In the genomic region with DNA sequence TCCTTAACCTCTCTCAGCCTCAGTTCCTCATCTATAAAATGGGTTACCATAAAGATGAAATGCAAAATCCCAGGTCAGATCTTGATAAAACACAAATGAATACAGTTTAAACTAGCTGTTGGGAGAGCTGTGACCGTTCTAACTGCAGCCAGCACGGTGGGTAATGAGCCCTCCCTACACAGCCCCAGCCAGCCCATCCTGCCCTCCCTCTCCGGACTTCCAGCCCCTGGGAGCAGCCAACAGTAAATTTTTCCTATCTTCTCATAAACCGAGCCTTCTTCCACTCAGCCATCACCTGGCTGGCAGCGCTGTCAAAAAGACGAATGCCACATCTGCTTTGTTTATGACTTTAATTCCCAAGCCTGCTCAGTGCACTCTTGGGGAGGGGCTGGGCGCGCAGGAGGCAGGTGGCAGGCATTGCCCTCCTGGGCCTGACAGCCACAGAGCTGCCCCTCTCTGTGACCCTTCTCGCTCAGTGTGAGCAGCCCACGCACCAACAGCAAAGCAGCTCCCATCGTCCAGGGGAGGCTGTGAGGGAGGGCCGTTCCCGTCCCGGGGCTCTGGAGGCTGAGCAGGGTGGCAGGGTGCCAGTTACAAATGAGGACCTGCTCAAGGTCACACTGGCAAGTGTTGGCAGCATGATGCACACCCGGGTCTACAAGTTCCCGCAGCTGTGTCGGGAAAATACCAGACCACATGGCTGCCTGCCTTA, we compare ENCODE assay signal across 10 mouse cellular contexts.
DNase-seq lines count a peak whose midpoint lies in the region; ATAC-seq lines count a peak whose summit lies in the region.
"Had no signal": no experiment of that assay in that cellular context is flagged by ENCODE, and none has a peak within 500 bp of the region (broad histone marks: within the 10 kb centered on the region; RNA-seq: fewer than 3 reads in every experiment).

No protein-coding gene starts in this region.

- H3K27ac ChIP-seq in forebrain, embryonic 16.5 days (ENCODE audit: low read length): no peak overlapping the region
- no peak overlapping the region for H3K27ac ChIP-seq in forebrain, embryonic 10.5 days
- H3K27ac ChIP-seq in embryonic facial prominence, embryonic 10.5 days (replicated peaks): 0 out of 2 replicates have a peak overlapping the region, but pooled peaks have one; percentile 12
- H3K27ac ChIP-seq in hindbrain, embryonic 16.5 days (ENCODE audit: low read depth, low read length): peak overlapping the region; percentile 51; the same call in 1 of the 2 replicates
- H3K27ac ChIP-seq in neural tube, embryonic 13.5 days (replicated peaks): peak overlapping the region; percentile 76
- H3K27ac ChIP-seq: layer of hippocampus, adult 2 months had no signal

- DNase-seq in forebrain, embryonic 10.5 days (ENCODE audit: extremely low spot score, low spot score): no peak
- no peak for DNase-seq in embryonic facial prominence, embryonic 10.5 days (ENCODE audit: low spot score)
- DNase-seq in spleen, postnatal 36 days (ENCODE audit: low spot score in 2 of 2): no peak
- no peak for DNase-seq in layer of hippocampus, postnatal 14 days (ENCODE audit: low spot score in 2 of 2)

- no peaks in the 10 kb centered on the region for H3K27me3 ChIP-seq in forebrain, embryonic 16.5 days (replicated peaks; ENCODE audit: control insufficient read depth, insufficient read depth, low read length)
- no peaks in the 10 kb centered on the region; the same call in 1 of the 2 replicates for H3K27me3 ChIP-seq in forebrain, embryonic 10.5 days (ENCODE audit: poor library complexity, severe bottlenecking)
- H3K27me3 ChIP-seq in embryonic facial prominence, embryonic 10.5 days (replicated peaks; ENCODE audit: low read depth, poor library complexity, severe bottlenecking): no peaks in the 10 kb centered on the region
- H3K27me3 ChIP-seq in hindbrain, embryonic 16.5 days (replicated peaks; ENCODE audit: control insufficient read depth, insufficient read depth, low read length): no peaks in the 10 kb centered on the region; the same call in 1 of the 2 replicates
- no peaks in the 10 kb centered on the region for H3K27me3 ChIP-seq in neural tube, embryonic 13.5 days

- no peak overlapping the region for H3K4me2 ChIP-seq in forebrain, embryonic 16.5 days (ENCODE audit: low read length)
- no peak overlapping the region for H3K4me2 ChIP-seq in hindbrain, embryonic 16.5 days (ENCODE audit: low read length)
- H3K4me2 ChIP-seq in neural tube, embryonic 13.5 days: no peak overlapping the region

- no peak overlapping the region for H3K4me3 ChIP-seq in forebrain, embryonic 16.5 days (replicated peaks; ENCODE audit: low read length)
- no peak overlapping the region for H3K4me3 ChIP-seq in forebrain, embryonic 10.5 days
- H3K4me3 ChIP-seq in embryonic facial prominence, embryonic 10.5 days: no peak overlapping the region
- no peak overlapping the region for H3K4me3 ChIP-seq in hindbrain, embryonic 16.5 days (ENCODE audit: low read length)
- no peak overlapping the region for H3K4me3 ChIP-seq in neural tube, embryonic 13.5 days
- H3K4me3 ChIP-seq: layer of hippocampus, adult 2 months; myocyte had no signal

- H3K9me3 ChIP-seq in forebrain, embryonic 16.5 days (ENCODE audit: control insufficient read depth, low read length): no peaks in the 10 kb centered on the region
- no peaks in the 10 kb centered on the region for H3K9me3 ChIP-seq in forebrain, embryonic 10.5 days
- no peaks in the 10 kb centered on the region for H3K9me3 ChIP-seq in embryonic facial prominence, embryonic 10.5 days
- H3K9me3 ChIP-seq in hindbrain, embryonic 16.5 days (ENCODE audit: control insufficient read depth, low read length): no peaks in the 10 kb centered on the region
- H3K9me3 ChIP-seq in neural tube, embryonic 13.5 days: no peaks in the 10 kb centered on the region

- ATAC-seq in forebrain, embryonic 16.5 days: 0 out of 2 replicates have a peak, but pooled peaks have one; percentile 26
- ATAC-seq in hindbrain, embryonic 16.5 days: peak; percentile 37
- ATAC-seq in neural tube, embryonic 13.5 days (ENCODE audit: low read depth): peak; percentile 66
- ATAC-seq in activated CD4-positive, CD25-positive, alpha-beta regulatory T cell, adult 4 months: no peak

- H3K9ac ChIP-seq in forebrain, embryonic 16.5 days (replicated peaks; ENCODE audit: low read depth, low read length): no peak overlapping the region; the same call in 1 of the 2 replicates
- no peak overlapping the region for H3K9ac ChIP-seq in hindbrain, embryonic 16.5 days (ENCODE audit: low read depth, low read length)
- no peak overlapping the region for H3K9ac ChIP-seq in neural tube, embryonic 13.5 days

- 37% methylated on average over 17 of the region's 17 CpGs for WGBS in forebrain, embryonic 16.5 days
- WGBS in forebrain, embryonic 10.5 days: 81% methylated on average over 17 of the region's 17 CpGs
- 77% methylated on average over 17 of the region's 17 CpGs for WGBS in embryonic facial prominence, embryonic 10.5 days
- WGBS in hindbrain, embryonic 16.5 days: 36% methylated on average over 17 of the region's 17 CpGs
- 33% methylated on average over 17 of the region's 17 CpGs for WGBS in neural tube, embryonic 13.5 days

- H3K4me1 ChIP-seq in forebrain, embryonic 16.5 days (replicated peaks; ENCODE audit: control insufficient read depth, insufficient read depth, low read length): peaks cover 14% of the 10 kb centered on the region
- H3K4me1 ChIP-seq in forebrain, embryonic 10.5 days: peaks cover 30% of the 10 kb centered on the region; the same call in 1 of the 2 replicates
- peaks cover 35% of the 10 kb centered on the region for H3K4me1 ChIP-seq in embryonic facial prominence, embryonic 10.5 days
- H3K4me1 ChIP-seq in hindbrain, embryonic 16.5 days (ENCODE audit: control insufficient read depth, insufficient read depth, low read depth, low read length): peaks cover 11% of the 10 kb centered on the region
- peaks cover 45% of the 10 kb centered on the region for H3K4me1 ChIP-seq in neural tube, embryonic 13.5 days (replicated peaks)

- H3K36me3 ChIP-seq in forebrain, embryonic 16.5 days (ENCODE audit: control insufficient read depth, insufficient read depth): no peaks in the 10 kb centered on the region
- no peaks in the 10 kb centered on the region for H3K36me3 ChIP-seq in forebrain, embryonic 10.5 days (replicated peaks)
- H3K36me3 ChIP-seq in embryonic facial prominence, embryonic 10.5 days (replicated peaks): no peaks in the 10 kb centered on the region
- H3K36me3 ChIP-seq in hindbrain, embryonic 16.5 days (ENCODE audit: control insufficient read depth, insufficient read depth, low read length): no peaks in the 10 kb centered on the region
- no peaks in the 10 kb centered on the region for H3K36me3 ChIP-seq in neural tube, embryonic 13.5 days

Comparison
In these comparisons a context has a peak if more than half of its experiments do, and no peak if none do; other contexts are left out.
1. H3K27ac ChIP-seq: peak in embryonic facial prominence, embryonic 10.5 days (single experiment), hindbrain, embryonic 16.5 days (single experiment) and neural tube, embryonic 13.5 days (single experiment); none in forebrain, embryonic 16.5 days (single experiment) and forebrain, embryonic 10.5 days (single experiment).